Mouse (Mus musculus) lung, embryonic 15.5 days (tissue): ENCODE data around the gene Nodal. TPM values are rescaled to one million over a fixed set of nuclear protein-coding genes. Genes with fewer than 3 reads are reported as not detected.

Experiments
- ATAC-seq: fragments of 200-750 bp; cut with Nextera tagmentation; 2 replicates; pipeline ENCODE4 v1.8.0; 2017; ENCODE audit warnings: moderate number of reproducible peaks, borderline replicate concordance; ENCODE audit not compliant: low FRiP score, low TSS enrichment; ENCODE audit errors: extremely low read depth
- H3K27ac ChIP-seq: fragments of 300-500 bp; sonication (generic); 2 replicates; pipeline ENCODE4 v1.5.1; 2015; ENCODE audit warnings: moderate library complexity, mild to moderate bottlenecking, inconsistent platforms
- H3K27me3 ChIP-seq: fragments of 300-500 bp; sonication (generic); 2 replicates; pipeline ENCODE4 v1.6.1; 2015; ENCODE audit warnings: inconsistent platforms
- H3K36me3 ChIP-seq: fragments of 300-500 bp; sonication (generic); 2 replicates; pipeline ENCODE4 v1.6.1; 2015; ENCODE audit warnings: inconsistent platforms
- H3K4me1 ChIP-seq: fragments of 300-500 bp; sonication (generic); 2 replicates; pipeline ENCODE4 v1.6.1; 2015; ENCODE audit warnings: inconsistent platforms
- H3K4me2 ChIP-seq: fragments of 300-500 bp; sonication (generic); 2 replicates; pipeline ENCODE4 v1.6.1; 2015; ENCODE audit warnings: inconsistent platforms, mild to moderate bottlenecking, moderate library complexity
- H3K4me3 ChIP-seq: fragments of 300-500 bp; sonication (generic); 2 replicates; pipeline ENCODE4 v1.5.1; 2015; ENCODE audit warnings: mild to moderate bottlenecking, inconsistent platforms
- H3K9ac ChIP-seq: fragments of 300-500 bp; sonication (generic); 2 replicates; pipeline ENCODE4 v1.6.1; 2015; ENCODE audit warnings: inconsistent platforms
- H3K9me3 ChIP-seq: fragments of 300-500 bp; sonication (generic); 2 replicates; pipeline ENCODE4 v1.6.1; 2016; ENCODE audit warnings: inconsistent platforms
- WGBS: fragments of 180-500 bp; shearing (Covaris S2); methylation state at CpG from one replicate; pipeline ENCODE4 v1.1.7; 2015; 5-methylcytosine and 5-hydroxymethylcytosine counted together
- polyA plus RNA-seq: library from polyadenylated mRNA; unstranded; fragments of >200 nt; fragmentation: Nextera tagmentation; extraction: Ambion mirVana; gene quantifications from 2 replicates; pipeline ENCODE4 v1.2.1, GENCODE M21; 2015

The Nodal gene
- polyA plus RNA-seq, 1 experiment from 2014 or later = 0.09 TPM

- WGBS = 89% methylated on average over 5 of the region's 5 CpGs
- peaks cover 8% of the 10 kb centered on the region for H3K4me1 ChIP-seq
Measured at GRCm38 (mm10) chr10:61400407-61400806, 17.4 kb upstream of the Nodal start.

GRCm38 (mm10) chr10:61402480-61402879, 15.3 kb upstream of the Nodal start:
- ATAC-seq = no peak
- 60% methylated on average over 5 of the region's 5 CpGs for WGBS
- H3K27me3 ChIP-seq = no peaks in the 10 kb centered on the region
- peaks cover 8% of the 10 kb centered on the region for H3K4me1 ChIP-seq
- H3K9me3 ChIP-seq = no peaks in the 10 kb centered on the region
- H3K4me2 ChIP-seq = no peak overlapping the region
- H3K9ac ChIP-seq = no peak overlapping the region
- no peaks in the 10 kb centered on the region for H3K36me3 ChIP-seq
- H3K4me3 ChIP-seq = no peak overlapping the region
- no peak overlapping the region for H3K27ac ChIP-seq

More at GRCm38 (mm10) chr10:61400407-61400806, 17.4 kb upstream of the Nodal start:
- no peak overlapping the region for H3K9ac ChIP-seq
- no peak overlapping the region for H3K4me3 ChIP-seq
- no peak overlapping the region for H3K27ac ChIP-seq
- no peaks in the 10 kb centered on the region for H3K27me3 ChIP-seq
- no peaks in the 10 kb centered on the region for H3K9me3 ChIP-seq
- H3K4me2 ChIP-seq = no peak overlapping the region
- no peaks in the 10 kb centered on the region for H3K36me3 ChIP-seq
- no peak for ATAC-seq

DNA sequence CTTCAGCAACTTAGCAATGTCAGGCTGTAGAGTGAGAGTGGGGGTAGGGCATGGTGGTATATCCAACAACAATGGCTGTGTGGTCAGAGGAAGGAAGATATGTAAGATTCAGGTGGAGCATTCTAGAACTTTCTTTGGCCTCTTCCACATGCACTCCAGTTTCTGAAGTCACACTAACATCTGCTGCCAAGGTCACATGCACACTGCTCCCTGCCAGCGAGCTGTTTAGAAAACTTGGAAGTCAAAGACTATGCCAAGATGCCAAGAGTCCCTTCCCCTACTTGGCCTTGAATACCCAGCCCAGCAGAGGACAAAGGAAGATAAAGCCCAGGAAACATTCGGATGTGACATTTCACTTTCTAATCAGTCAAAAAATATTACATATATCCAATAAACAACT, 14.9 kb upstream of the Nodal start:
- no peak overlapping the region for H3K9ac ChIP-seq
- no peaks in the 10 kb centered on the region for H3K36me3 ChIP-seq
- peaks cover 6% of the 10 kb centered on the region for H3K4me1 ChIP-seq
- H3K27ac ChIP-seq = no peak overlapping the region
- 61% methylated on average over 2 of the region's 2 CpGs for WGBS
- no peak overlapping the region for H3K4me2 ChIP-seq
- no peaks in the 10 kb centered on the region for H3K9me3 ChIP-seq
- no peaks in the 10 kb centered on the region for H3K27me3 ChIP-seq
- ATAC-seq = no peak
- H3K4me3 ChIP-seq = no peak overlapping the region

- no peak overlapping the region for H3K4me3 ChIP-seq
- WGBS = 13% methylated on average over 10 of the region's 10 CpGs
- no peaks in the 10 kb centered on the region for H3K27me3 ChIP-seq
- no peak for ATAC-seq
- peak overlapping the region; percentile 23; the same call in 1 of the 2 replicates for H3K4me2 ChIP-seq
- H3K27ac ChIP-seq = no peak overlapping the region
- no peaks in the 10 kb centered on the region for H3K36me3 ChIP-seq
- no peaks in the 10 kb centered on the region for H3K9me3 ChIP-seq
- H3K4me1 ChIP-seq = no peaks in the 10 kb centered on the region
- no peak overlapping the region for H3K9ac ChIP-seq
Measured at GRCm38 (mm10) chr10:61405958-61406357, 11.8 kb upstream of the Nodal start.

GRCm38 (mm10) chr10:61409776-61410175, 8.0 kb upstream of the Nodal start:
- 4% methylated on average over 4 of the region's 4 CpGs for WGBS
- Histone ChIP-seq H3K9ac (no peak overlapping the region), H3K27me3 (no peaks in the 10 kb centered on the region), H3K4me3 (no peak overlapping the region), H3K4me1 (no peaks in the 10 kb centered on the region), H3K9me3 (no peaks in the 10 kb centered on the region), H3K27ac (no peak overlapping the region), H3K36me3 (no peaks in the 10 kb centered on the region), H3K4me2 (no peak overlapping the region)
- no peak for ATAC-seq

DNA sequence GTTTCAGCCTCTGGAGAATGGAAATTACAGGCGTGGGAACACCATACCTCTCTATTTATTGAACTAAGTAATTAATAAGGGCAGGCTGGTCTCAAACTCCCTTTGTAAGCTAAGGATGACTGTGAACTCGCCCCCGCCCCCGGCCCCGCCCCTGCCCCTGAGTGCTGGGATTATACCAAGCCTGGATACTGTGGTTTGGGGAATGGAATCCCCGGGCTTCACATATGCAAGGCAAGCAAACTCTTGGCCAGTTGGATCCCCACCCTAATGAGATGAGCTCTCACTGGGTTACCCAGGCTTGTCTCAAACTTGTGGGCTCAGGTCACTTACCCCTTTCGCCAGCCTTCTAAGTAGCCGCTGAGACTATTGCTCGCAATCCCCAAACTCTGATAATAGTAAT, 7.6 kb upstream of the Nodal start:
- H3K4me3 ChIP-seq = no peak overlapping the region
- no peaks in the 10 kb centered on the region for H3K4me1 ChIP-seq
- no peaks in the 10 kb centered on the region for H3K27me3 ChIP-seq
- H3K27ac ChIP-seq = no peak overlapping the region
- H3K9ac ChIP-seq = no peak overlapping the region
- H3K4me2 ChIP-seq = no peak overlapping the region
- no peaks in the 10 kb centered on the region for H3K36me3 ChIP-seq
- WGBS = 34% methylated on average over 9 of the region's 9 CpGs
- no peak for ATAC-seq
- no peaks in the 10 kb centered on the region for H3K9me3 ChIP-seq

GRCm38 (mm10) chr10:61412910-61413625, 4.7 kb upstream of the Nodal start:
- no peak for ATAC-seq
- 16% methylated on average over 21 of the region's 21 CpGs for WGBS
- Histone ChIP-seq H3K4me1 (peaks cover 2% of the 10 kb centered on the region), H3K9me3 (no peaks in the 10 kb centered on the region), H3K4me3 (no peak overlapping the region), H3K4me2 (no peak overlapping the region), H3K27ac (no peak overlapping the region), H3K36me3 (no peaks in the 10 kb centered on the region), H3K27me3 (peaks cover 27% of the 10 kb centered on the region), H3K9ac (no peak overlapping the region)

DNA sequence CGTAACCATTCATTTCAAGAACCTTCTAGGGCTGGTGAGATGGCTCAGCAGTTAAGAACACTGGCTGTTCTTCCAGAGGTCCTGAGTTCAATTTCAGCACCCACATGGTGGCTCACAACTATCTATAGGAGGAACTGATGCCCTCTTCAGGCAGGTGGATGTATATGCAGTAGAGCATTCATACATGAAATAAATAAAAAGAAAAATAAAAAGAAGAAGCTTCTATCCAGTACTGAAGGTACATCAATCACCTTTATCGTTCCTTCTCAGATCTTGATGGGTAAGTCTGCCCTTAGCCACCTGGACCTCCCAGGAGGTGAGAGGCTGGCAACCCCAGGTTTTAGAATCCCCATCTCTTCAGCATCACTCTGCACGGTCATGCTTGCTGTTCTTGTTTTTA, 2.5 kb upstream of the Nodal start:
- ATAC-seq = no peak
- Histone ChIP-seq H3K27me3 (peaks cover 49% of the 10 kb centered on the region), H3K4me1 (peaks cover 17% of the 10 kb centered on the region), H3K36me3 (no peaks in the 10 kb centered on the region), H3K9me3 (no peaks in the 10 kb centered on the region), H3K27ac (no peak overlapping the region), H3K4me3 (no peak overlapping the region), H3K4me2 (no peak overlapping the region), H3K9ac (no peak overlapping the region)
- WGBS = 52% methylated on average over 3 of the region's 3 CpGs

DNA sequence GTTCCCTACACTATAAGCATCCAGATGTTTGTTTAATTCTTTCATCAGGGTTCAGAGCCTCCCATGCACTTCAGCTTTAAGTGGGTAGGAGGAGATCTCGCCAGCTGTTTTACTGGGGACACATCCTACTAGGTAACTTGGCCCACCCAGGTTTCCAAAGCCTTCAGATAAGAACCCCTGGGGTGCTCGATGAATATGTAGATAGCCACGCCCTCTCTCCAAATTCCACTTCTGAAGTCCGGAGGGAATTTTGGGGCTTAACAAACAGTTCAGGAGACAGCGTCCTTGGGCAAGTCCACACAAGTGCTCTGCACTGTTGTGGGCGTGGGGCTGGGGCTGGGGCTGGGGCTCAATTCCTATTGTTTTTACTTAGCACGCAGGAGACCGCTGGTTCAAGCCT, 1.9 kb upstream of the Nodal start:
- H3K4me3 ChIP-seq = no peak overlapping the region
- H3K9me3 ChIP-seq = no peaks in the 10 kb centered on the region
- 17% methylated on average over 8 of the region's 8 CpGs for WGBS
- no peak for ATAC-seq
- no peaks in the 10 kb centered on the region for H3K36me3 ChIP-seq
- H3K4me2 ChIP-seq = no peak overlapping the region
- no peak overlapping the region for H3K9ac ChIP-seq
- H3K27me3 ChIP-seq = peaks cover 55% of the 10 kb centered on the region
- H3K27ac ChIP-seq = no peak overlapping the region
- H3K4me1 ChIP-seq = peaks cover 17% of the 10 kb centered on the region

- no peaks in the 10 kb centered on the region for H3K36me3 ChIP-seq
- no peak for ATAC-seq
- no peak overlapping the region for H3K27ac ChIP-seq
- no peak overlapping the region for H3K4me2 ChIP-seq
- no peak overlapping the region for H3K4me3 ChIP-seq
- WGBS = 47% methylated on average over 7 of the region's 7 CpGs
- H3K9ac ChIP-seq = no peak overlapping the region
- peaks cover 56% of the 10 kb centered on the region for H3K27me3 ChIP-seq
- H3K4me1 ChIP-seq = peaks cover 17% of the 10 kb centered on the region
- no peaks in the 10 kb centered on the region for H3K9me3 ChIP-seq
Measured at GRCm38 (mm10) chr10:61416561-61416960, 1.2 kb upstream of the Nodal start.

DNA sequence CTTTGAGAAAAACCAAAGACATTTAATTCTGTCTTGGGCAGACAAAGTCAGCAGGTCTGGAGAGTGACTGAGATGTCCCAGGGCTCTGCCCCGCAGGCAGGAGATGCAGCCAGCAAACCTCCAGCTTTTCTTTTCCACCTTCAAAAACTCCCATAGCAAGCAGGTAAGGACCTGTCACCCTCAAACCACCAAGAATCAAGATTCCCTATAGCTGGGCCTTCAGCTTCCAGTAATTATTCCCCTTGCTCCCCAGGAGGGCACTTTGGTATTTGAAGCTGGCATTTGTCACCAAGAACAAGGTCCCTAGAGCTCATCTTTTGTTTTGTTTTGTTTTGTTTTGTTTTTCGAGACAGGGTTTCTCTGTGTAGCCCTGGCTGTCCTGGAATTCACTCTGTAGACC, 726 bp upstream of the Nodal start:
- no peaks in the 10 kb centered on the region for H3K9me3 ChIP-seq
- H3K27me3 ChIP-seq = peaks cover 56% of the 10 kb centered on the region
- H3K27ac ChIP-seq = no peak overlapping the region
- no peak overlapping the region for H3K4me2 ChIP-seq
- H3K9ac ChIP-seq = no peak overlapping the region
- no peak overlapping the region for H3K4me3 ChIP-seq
- no peak for ATAC-seq
- H3K36me3 ChIP-seq = no peaks in the 10 kb centered on the region
- peaks cover 17% of the 10 kb centered on the region for H3K4me1 ChIP-seq
- 51% methylated on average over 2 of the region's 2 CpGs for WGBS

- Histone ChIP-seq H3K9ac (no peak overlapping the region), H3K27ac (no peak overlapping the region), H3K27me3 (peaks cover 56% of the 10 kb centered on the region), H3K4me3 (peak overlapping the region; percentile 41), H3K36me3 (no peaks in the 10 kb centered on the region), H3K4me1 (peaks cover 17% of the 10 kb centered on the region), H3K9me3 (no peaks in the 10 kb centered on the region), H3K4me2 (peak overlapping the region; percentile 85)
- ATAC-seq = 0 out of 2 replicates have a peak, but pooled peaks have one; percentile 24
- 1% methylated on average over 50 of the region's 50 CpGs for WGBS
Measured at GRCm38 (mm10) chr10:61418131-61418900, 544 bp downstream of the Nodal start.
